Mouse (Mus musculus): ENCODE results near the gene Btbd8. TPM values are rescaled to one million over a fixed set of nuclear protein-coding genes. Genes with fewer than 3 reads are reported as not detected.

Gene Btbd8
- polyA plus RNA-seq, 1 experiment from 2014 or later: 4.9 TPM

- H3K4me3 ChIP-seq: no peak within 1 kb of the TSS
- no peaks in the 10 kb centered on the region for H3K9me3 ChIP-seq
- H3K4me1 ChIP-seq: no peaks in the 10 kb centered on the region
- 75% methylated on average over 4 of the region's 4 CpGs for WGBS
- DNase-seq (ENCODE audit: low spot score): no peak
- no peak within 1 kb of the TSS for H3K27ac ChIP-seq (replicated peaks)
- peaks cover 9% of the 10 kb centered on the region; the same call in 1 of the 2 replicates for H3K36me3 ChIP-seq (replicated peaks)
- no peaks in the 10 kb centered on the region for H3K27me3 ChIP-seq (replicated peaks; ENCODE audit: low read depth, poor library complexity, severe bottlenecking)
These were observed 69.5 kb downstream of the Btbd8 start, which contains the start of gene Gm42669 for GRCm38 (mm10) chr5:107507321-107507720. Gene Gm42669 (plus strand): TSS chr5:107507621.

- Histone ChIP-seq H3K9me3 (no peaks in the 10 kb centered on the region), H3K27me3 (replicated peaks; ENCODE audit: low read depth, poor library complexity, severe bottlenecking) (no peaks in the 10 kb centered on the region), H3K27ac (replicated peaks) (no peak overlapping the region), H3K36me3 (replicated peaks) (peaks cover 9% of the 10 kb centered on the region; the same call in 1 of the 2 replicates), H3K4me3 (no peak overlapping the region), H3K4me1 (no peaks in the 10 kb centered on the region)
- 87% methylated on average over 10 of the region's 10 CpGs for WGBS
- no peak for DNase-seq (ENCODE audit: low spot score)
These were observed 72.7 kb downstream of the Btbd8 start for GRCm38 (mm10) chr5:107510503-107510902.

GRCm38 (mm10) chr5:107511326-107511725, 73.5 kb downstream of the Btbd8 start:
- Histone ChIP-seq H3K4me3 (no peak overlapping the region), H3K4me1 (no peaks in the 10 kb centered on the region), H3K36me3 (replicated peaks) (peaks cover 9% of the 10 kb centered on the region; the same call in 1 of the 2 replicates), H3K27ac (replicated peaks) (no peak overlapping the region), H3K9me3 (no peaks in the 10 kb centered on the region), H3K27me3 (replicated peaks; ENCODE audit: low read depth, poor library complexity, severe bottlenecking) (no peaks in the 10 kb centered on the region)
- 68% methylated on average over 2 of the region's 2 CpGs for WGBS
- DNase-seq (ENCODE audit: low spot score): no peak

GRCm38 (mm10) chr5:107513583-107513982, 75.8 kb downstream of the Btbd8 start:
- no peaks in the 10 kb centered on the region for H3K4me1 ChIP-seq
- WGBS: 48% methylated on average over 7 of the region's 7 CpGs
- H3K27me3 ChIP-seq (replicated peaks; ENCODE audit: low read depth, poor library complexity, severe bottlenecking): no peaks in the 10 kb centered on the region
- no peak overlapping the region for H3K4me3 ChIP-seq
- no peak overlapping the region for H3K27ac ChIP-seq (replicated peaks)
- H3K9me3 ChIP-seq: no peaks in the 10 kb centered on the region
- peak; percentile 62 for DNase-seq (ENCODE audit: low spot score)
- H3K36me3 ChIP-seq (replicated peaks): no peaks in the 10 kb centered on the region

- no peak for DNase-seq (ENCODE audit: low spot score)
- Histone ChIP-seq H3K27ac (replicated peaks) (no peak overlapping the region), H3K36me3 (replicated peaks) (no peaks in the 10 kb centered on the region), H3K4me1 (no peaks in the 10 kb centered on the region), H3K27me3 (replicated peaks; ENCODE audit: low read depth, poor library complexity, severe bottlenecking) (no peaks in the 10 kb centered on the region), H3K9me3 (no peaks in the 10 kb centered on the region), H3K4me3 (no peak overlapping the region)
- WGBS: 92% methylated on average over 3 of the region's 3 CpGs
These were observed 77.7 kb downstream of the Btbd8 start for GRCm38 (mm10) chr5:107515453-107515852.

DNA sequence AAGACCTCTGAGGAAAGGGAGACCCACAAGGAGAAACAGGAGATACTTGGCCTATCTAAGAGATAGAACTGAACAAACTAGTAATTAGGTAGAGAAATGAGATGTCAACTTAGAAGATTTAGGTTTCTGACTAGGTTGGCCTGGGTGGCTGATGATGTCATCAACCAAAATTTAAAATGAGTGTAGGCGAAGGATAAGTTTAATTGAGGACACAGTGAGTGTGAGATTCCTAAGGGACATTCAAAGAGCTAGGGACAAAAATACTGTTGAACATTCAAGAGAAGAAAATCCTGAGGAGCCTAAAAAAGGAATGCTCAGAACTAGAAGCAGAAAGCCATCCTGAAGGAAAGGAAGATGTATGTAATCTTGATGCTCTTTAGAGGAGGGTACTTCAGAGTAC, 78.3 kb downstream of the Btbd8 start:
- Histone ChIP-seq H3K4me3 (no peak overlapping the region), H3K4me1 (no peaks in the 10 kb centered on the region), H3K27me3 (replicated peaks; ENCODE audit: low read depth, poor library complexity, severe bottlenecking) (no peaks in the 10 kb centered on the region), H3K27ac (replicated peaks) (no peak overlapping the region), H3K9me3 (no peaks in the 10 kb centered on the region), H3K36me3 (replicated peaks) (no peaks in the 10 kb centered on the region)
- DNase-seq (ENCODE audit: low spot score): no peak
- 94% methylated on average over 1 of the region's 1 CpGs for WGBS

GRCm38 (mm10) chr5:107518602-107519001, 80.8 kb downstream of the Btbd8 start:
- Histone ChIP-seq H3K36me3 (replicated peaks) (no peaks in the 10 kb centered on the region), H3K27me3 (replicated peaks; ENCODE audit: low read depth, poor library complexity, severe bottlenecking) (no peaks in the 10 kb centered on the region), H3K4me3 (no peak overlapping the region), H3K4me1 (no peaks in the 10 kb centered on the region), H3K9me3 (no peaks in the 10 kb centered on the region), H3K27ac (replicated peaks) (no peak overlapping the region)
- 91% methylated on average over 4 of the region's 4 CpGs for WGBS
- DNase-seq (ENCODE audit: low spot score): no peak

DNA sequence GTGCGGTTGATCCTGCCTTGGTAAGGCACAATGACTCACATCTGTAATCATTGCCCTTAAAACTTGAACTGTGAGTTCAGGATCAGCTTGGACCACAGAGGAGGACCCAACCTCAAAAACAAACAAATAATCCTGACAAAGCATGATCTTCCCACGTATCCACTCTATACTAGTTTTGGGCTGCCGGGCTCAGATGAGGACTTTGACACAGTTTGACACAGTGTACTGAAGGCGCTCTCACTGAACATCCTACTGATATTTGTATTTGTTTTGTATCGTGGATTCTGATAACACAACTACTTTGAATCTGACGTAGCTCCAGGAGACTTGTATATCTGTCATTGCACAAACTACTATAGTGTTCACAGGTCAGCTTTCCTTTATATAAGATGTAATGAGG, 83.6 kb downstream of the Btbd8 start:
- H3K4me1 ChIP-seq: no peaks in the 10 kb centered on the region
- H3K4me3 ChIP-seq: no peak overlapping the region
- WGBS: 91% methylated on average over 6 of the region's 6 CpGs
- no peak overlapping the region for H3K27ac ChIP-seq (replicated peaks)
- H3K9me3 ChIP-seq: no peaks in the 10 kb centered on the region
- H3K36me3 ChIP-seq (replicated peaks): no peaks in the 10 kb centered on the region
- H3K27me3 ChIP-seq (replicated peaks; ENCODE audit: low read depth, poor library complexity, severe bottlenecking): no peaks in the 10 kb centered on the region
- DNase-seq (ENCODE audit: low spot score): no peak

DNA sequence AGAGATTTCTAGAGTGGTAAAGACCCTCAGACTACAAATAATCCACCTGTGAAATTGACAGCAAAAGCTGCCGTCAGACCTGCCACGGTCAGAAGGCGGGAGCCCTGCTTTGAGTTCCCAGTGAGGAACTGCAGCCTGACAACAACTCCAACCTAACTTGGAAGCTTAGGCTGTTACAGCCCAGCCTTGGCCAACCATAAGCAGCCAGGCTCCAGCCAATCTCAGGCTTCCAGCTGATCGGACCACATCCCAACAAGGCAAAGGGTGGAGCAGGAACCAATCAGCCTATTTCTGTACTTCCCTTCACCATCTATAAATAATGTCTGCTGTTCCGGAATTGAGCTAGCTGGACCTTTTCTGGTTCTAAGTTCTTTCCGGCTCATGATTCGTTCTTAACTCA, 84.1 kb downstream of the Btbd8 start:
- H3K9me3 ChIP-seq: no peaks in the 10 kb centered on the region
- no peak overlapping the region for H3K4me3 ChIP-seq
- H3K27me3 ChIP-seq (replicated peaks; ENCODE audit: low read depth, poor library complexity, severe bottlenecking): no peaks in the 10 kb centered on the region
- WGBS: 86% methylated on average over 7 of the region's 7 CpGs
- no peaks in the 10 kb centered on the region for H3K36me3 ChIP-seq (replicated peaks)
- H3K27ac ChIP-seq (replicated peaks): no peak overlapping the region
- no peaks in the 10 kb centered on the region for H3K4me1 ChIP-seq
- DNase-seq (ENCODE audit: low spot score): no peak

DNA sequence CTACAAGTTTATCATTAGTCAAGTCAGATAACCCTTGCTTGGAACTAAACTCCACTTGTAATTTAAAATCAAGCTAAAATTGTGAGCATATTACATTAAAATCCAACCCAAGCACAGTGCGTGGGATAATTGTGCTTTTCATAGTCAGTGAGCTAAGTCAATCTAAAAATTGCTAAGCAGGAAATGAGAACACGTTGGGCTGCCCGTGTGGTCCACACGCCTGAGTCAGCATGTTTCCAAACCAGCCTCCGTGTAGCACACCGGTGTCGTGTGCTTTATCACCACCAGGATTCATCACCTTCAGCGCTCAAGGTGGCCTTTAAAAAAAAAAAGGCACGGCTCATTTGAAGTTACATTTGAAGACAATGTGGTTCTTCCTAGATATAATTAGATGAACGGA, 86.5 kb downstream of the Btbd8 start:
- H3K4me1 ChIP-seq: no peaks in the 10 kb centered on the region
- no peak overlapping the region for H3K27ac ChIP-seq (replicated peaks)
- no peak overlapping the region for H3K4me3 ChIP-seq
- H3K36me3 ChIP-seq (replicated peaks): no peaks in the 10 kb centered on the region
- 88% methylated on average over 10 of the region's 10 CpGs for WGBS
- H3K27me3 ChIP-seq (replicated peaks; ENCODE audit: low read depth, poor library complexity, severe bottlenecking): no peaks in the 10 kb centered on the region
- no peaks in the 10 kb centered on the region for H3K9me3 ChIP-seq
- DNase-seq (ENCODE audit: low spot score): no peak

DNA sequence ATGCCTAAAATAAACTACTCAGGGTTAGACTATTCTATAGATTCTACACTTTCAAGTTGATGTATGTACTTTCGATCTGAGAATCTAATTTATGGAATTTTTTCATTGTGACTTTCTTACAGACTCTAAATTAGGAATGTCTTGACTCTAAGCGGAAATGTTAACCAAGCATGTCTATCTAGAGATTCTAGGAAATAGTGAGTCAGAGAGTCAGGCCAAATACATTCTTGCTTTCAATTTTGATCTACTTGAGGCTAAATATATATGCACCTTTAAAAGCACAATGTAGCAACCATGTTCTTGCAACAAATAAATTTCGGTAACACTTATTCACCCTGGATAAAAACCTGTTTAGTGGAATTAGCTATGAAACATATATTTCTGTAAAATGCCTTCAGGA, 91.1 kb downstream of the Btbd8 start:
- no peaks in the 10 kb centered on the region for H3K9me3 ChIP-seq
- 90% methylated on average over 3 of the region's 3 CpGs for WGBS
- H3K4me3 ChIP-seq: no peak overlapping the region
- H3K36me3 ChIP-seq (replicated peaks): no peaks in the 10 kb centered on the region
- H3K4me1 ChIP-seq: no peaks in the 10 kb centered on the region
- H3K27ac ChIP-seq (replicated peaks): no peak overlapping the region
- DNase-seq (ENCODE audit: low spot score): no peak
- no peaks in the 10 kb centered on the region for H3K27me3 ChIP-seq (replicated peaks; ENCODE audit: low read depth, poor library complexity, severe bottlenecking)

- no peaks in the 10 kb centered on the region for H3K36me3 ChIP-seq (replicated peaks)
- WGBS: 76% methylated on average over 2 of the region's 2 CpGs
- H3K27ac ChIP-seq (replicated peaks): no peak overlapping the region
- no peak for DNase-seq (ENCODE audit: low spot score)
- no peaks in the 10 kb centered on the region for H3K4me1 ChIP-seq
- no peak overlapping the region for H3K4me3 ChIP-seq
- no peaks in the 10 kb centered on the region for H3K27me3 ChIP-seq (replicated peaks; ENCODE audit: low read depth, poor library complexity, severe bottlenecking)
- H3K9me3 ChIP-seq: no peaks in the 10 kb centered on the region
These were observed 95.8 kb downstream of the Btbd8 start for GRCm38 (mm10) chr5:107533590-107533989.

DNA sequence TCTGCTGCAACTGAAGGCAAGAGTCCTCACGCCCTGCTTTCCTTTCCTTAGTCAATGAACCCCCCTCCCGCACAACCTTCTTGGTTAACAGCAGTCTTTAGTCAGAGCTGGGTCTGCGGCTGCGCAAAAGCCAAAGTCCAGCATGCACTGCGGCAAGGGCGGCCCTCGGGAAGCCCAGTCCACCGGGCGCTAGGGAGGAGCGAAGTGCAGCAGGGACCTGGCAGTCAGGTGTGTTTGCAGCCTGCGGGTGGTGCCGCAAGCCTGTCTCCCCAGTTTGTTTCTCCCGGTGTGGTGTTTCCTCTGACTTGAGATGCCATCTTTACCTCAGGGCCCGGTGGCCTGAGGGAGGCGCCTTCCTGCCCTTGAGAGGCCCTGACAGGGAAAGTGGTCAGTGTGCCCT, 96.8 kb downstream of the Btbd8 start, which contains the start of gene 1700028K03Rik:
1700028K03Rik (plus strand) TSS at position 129 of the 400 bp plus-strand sequence.
- no peaks in the 10 kb centered on the region for H3K36me3 ChIP-seq (replicated peaks)
- H3K27ac ChIP-seq (replicated peaks): no peak within 1 kb of the TSS
- no peaks in the 10 kb centered on the region for H3K9me3 ChIP-seq
- H3K4me1 ChIP-seq: no peaks in the 10 kb centered on the region
- H3K27me3 ChIP-seq (replicated peaks; ENCODE audit: low read depth, poor library complexity, severe bottlenecking): no peaks in the 10 kb centered on the region
- WGBS: 78% methylated on average over 15 of the region's 15 CpGs
- H3K4me3 ChIP-seq: no peak within 1 kb of the TSS
- DNase-seq (ENCODE audit: low spot score): no peak

DNA sequence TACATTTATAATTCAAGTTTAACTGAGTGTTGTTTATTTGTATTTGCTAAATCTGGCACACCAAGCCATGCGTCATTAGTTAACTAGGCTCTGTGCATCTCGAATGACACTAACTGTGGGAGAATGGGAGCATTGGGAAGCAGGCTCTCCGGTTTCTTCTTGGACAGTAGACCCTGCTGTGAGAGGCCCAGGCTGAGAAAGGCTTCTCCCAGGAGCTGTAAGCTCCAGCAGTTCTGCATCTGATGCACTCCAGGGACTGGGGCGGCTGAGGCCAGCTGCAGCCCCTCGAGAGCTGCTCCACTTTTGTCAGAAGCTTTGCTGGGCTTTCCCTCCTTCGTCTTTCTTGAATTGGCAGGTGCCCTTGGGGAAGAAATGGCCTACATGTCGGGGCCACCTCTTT, 103.9 kb downstream of the Btbd8 start:
- Histone ChIP-seq H3K9me3 (no peaks in the 10 kb centered on the region), H3K4me1 (peaks cover 5% of the 10 kb centered on the region; the same call in 1 of the 2 replicates), H3K27ac (replicated peaks) (0 out of 2 replicates have a peak overlapping the region, but pooled peaks have one; percentile 35), H3K4me3 (no peak overlapping the region), H3K27me3 (replicated peaks; ENCODE audit: low read depth, poor library complexity, severe bottlenecking) (no peaks in the 10 kb centered on the region), H3K36me3 (replicated peaks) (no peaks in the 10 kb centered on the region)
- DNase-seq (ENCODE audit: low spot score): no peak
- WGBS: 28% methylated on average over 7 of the region's 7 CpGs
